Mouse (Mus musculus) right cerebral cortex, postnatal 10 days (tissue): ENCODE data around the gene Gm37240.

Source experiments
- DNase-seq, 2 experiments: peaks; one replicate each; pipeline ENCODE4 v3.0.0; 2021; ENCODE audit warnings: low spot score in 2 of 2

Gm37240 gene

GRCm38 (mm10) chr3:85043679-85044218 is 843.6 kb downstream of the Gm37240 start:
- DNase-seq: no peak

GRCm38 (mm10) chr3:85042126-85042525 is 845.2 kb downstream of the Gm37240 start:
- DNase-seq: no peak

DNA sequence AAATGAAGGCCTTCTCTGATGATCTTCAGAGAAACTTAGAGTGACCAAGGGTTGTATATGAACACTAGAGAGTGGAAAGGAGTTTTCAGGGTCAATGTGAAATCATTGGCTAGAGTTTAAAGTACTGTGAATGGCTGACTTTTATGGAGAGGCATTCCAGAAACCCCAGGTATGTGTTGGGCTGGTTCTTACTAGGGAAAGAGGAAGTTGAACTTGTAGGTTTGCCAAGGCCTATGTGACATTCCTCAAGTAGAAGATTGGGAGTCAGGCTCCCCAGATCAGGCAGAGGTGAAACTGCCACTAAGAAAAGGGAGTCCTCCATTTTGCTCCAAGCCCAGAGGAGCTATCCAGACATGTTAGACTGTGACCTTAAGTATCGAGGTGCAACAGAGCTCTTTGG is 858.2 kb downstream of the Gm37240 start:
- DNase-seq: no peak

GRCm38 (mm10) chr3:85024817-85025705 is 862.3 kb downstream of the Gm37240 start:
- DNase-seq: peak; percentile 68 to 77

DNA sequence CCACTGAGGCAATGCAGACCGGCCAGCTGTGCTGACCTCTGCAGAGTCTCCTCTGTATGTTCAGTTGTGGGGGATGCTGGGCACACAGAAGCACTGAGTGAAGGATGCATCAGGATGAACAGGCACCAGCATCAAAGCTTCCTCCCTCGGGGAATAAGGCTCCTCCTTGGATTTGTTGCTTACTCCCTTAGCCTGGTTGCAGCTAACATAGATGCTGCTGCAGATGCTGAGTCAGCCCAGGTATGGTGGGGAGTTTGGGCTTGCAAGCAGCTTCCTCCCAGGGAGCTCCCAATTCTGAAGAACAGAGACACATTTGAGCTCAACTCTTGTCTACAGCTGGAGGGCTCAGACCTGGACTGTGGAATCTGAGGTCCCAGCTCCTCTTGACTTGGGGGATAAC is 863.1 kb downstream of the Gm37240 start:
- DNase-seq: no peak

GRCm38 (mm10) chr3:85022800-85023199 is 864.5 kb downstream of the Gm37240 start:
- DNase-seq: no peak

DNA sequence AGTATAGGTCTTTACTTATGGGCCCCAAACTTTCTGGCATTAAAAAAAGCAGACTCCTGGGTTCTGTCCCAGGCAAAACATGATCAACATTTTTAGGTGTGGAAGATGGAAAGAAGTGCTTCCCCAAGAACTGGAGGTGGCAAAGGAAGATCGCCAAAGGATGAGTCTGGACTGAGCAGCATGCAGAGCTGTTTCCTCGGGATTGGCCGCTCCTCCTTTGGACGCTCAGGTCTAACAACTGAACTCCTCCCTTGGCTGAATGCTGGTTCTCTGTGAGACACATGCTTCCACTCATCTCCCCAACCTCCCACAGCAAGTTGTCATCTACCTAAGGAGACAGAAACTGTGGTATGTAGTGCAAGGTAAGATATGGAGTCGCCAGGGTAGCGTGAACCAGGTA is 865.5 kb downstream of the Gm37240 start:
- DNase-seq: no peak

GRCm38 (mm10) chr3:85020137-85020536 is 867.2 kb downstream of the Gm37240 start:
- peak; percentile 44 to 78 for DNase-seq

DNA sequence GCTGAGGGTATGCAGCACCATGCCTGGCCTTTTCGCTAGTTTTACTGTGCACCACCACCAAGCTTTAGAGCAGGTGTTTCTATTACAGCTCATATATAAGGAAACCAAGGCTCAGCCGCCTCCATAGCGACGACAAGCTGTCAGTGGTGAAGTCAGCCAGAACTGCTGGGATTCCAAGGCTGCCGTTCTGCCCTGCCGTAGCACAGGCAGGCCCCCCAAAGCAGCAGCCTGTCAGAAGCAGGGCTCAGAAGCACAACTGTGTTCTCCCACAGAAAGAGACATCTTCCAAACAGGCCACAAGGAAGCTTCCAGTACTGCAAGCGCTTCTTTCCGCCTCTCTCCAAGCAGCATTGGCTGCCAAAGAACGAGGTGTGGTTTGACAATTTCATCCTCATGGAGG is 871.7 kb downstream of the Gm37240 start:
- DNase-seq: peak; percentile 75 to 84

GRCm38 (mm10) chr3:85012889-85013288 is 874.4 kb downstream of the Gm37240 start:
- no peak for DNase-seq

DNA sequence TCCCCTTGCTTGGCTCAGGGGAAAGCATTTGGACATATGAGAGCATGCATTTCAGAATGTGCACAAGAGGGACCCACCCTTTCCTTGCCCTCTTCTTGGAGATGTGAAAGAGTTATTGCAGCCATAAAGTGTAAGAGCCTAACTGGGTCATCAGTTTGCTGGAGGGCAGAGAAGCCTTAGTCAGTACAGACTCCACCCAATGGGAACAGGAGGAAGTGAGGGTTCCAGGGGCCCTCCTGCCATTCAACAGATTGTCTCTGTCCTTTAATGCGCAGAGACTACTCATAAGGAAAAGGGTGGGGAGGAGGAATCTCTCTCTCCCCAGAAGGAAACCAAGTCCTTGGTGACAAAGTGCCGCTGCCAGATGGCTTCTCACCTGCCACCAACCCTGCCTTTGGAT is 882.1 kb downstream of the Gm37240 start:
- DNase-seq: no peak

- DNase-seq: peak in 1 of 2 experiments; percentile 13
Observed at GRCm38 (mm10) chr3:84988880-84989279, 898.4 kb downstream of the Gm37240 start.

- peak; percentile 47 to 69 for DNase-seq
Observed at GRCm38 (mm10) chr3:84985121-84985625, 902.1 kb downstream of the Gm37240 start.

- DNase-seq: no peak
Observed at GRCm38 (mm10) chr3:84982688-84983087, 904.6 kb downstream of the Gm37240 start.

GRCm38 (mm10) chr3:84980158-84980557 is 907.2 kb downstream of the Gm37240 start:
- DNase-seq: peak in 1 of 2 experiments; percentile 27

DNA sequence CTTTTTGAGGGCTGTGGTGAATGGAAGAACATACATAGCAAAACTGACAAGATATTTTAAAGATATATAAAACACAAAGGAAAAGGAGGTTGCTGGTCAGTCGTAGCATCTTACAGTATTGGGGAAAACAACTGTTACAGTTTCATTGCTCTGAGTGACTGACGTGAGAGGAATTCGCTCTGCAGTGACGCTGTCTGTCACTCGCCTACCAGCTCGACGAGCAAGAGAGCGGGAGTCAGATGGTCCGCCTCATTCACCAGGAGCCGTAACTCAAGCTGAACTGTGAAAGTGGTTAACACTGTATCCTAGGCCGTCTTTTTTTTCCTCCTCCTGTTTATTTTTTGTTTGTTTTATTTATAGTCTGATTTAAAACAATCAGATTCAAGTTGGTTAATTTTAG is 908.6 kb downstream of the Gm37240 start:
- DNase-seq: peak in 1 of 2 experiments; percentile 32

GRCm38 (mm10) chr3:84974193-84974592 is 913.1 kb downstream of the Gm37240 start:
- peak in 1 of 2 experiments; percentile 24 for DNase-seq

DNA sequence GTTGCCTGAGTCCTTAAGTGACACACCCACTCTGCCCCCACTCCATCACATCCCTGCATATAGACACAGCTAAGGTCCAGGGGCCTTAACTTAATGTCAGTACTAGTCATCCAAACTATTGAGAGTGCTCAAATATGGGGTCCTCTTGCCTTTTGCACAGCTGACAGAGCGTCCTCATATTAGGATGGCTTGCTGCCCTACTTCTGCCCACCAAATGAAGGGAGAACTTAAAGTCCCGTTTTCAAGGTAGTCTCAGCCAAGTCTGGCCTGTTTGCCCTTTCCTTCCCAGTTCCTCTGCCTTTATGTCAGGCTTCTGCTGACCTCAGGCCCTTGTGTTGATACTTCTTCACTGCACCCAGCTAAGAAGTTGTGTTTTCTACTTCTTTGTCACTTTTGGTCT is 914.4 kb downstream of the Gm37240 start:
- DNase-seq: peak in 1 of 2 experiments; percentile 21

GRCm38 (mm10) chr3:84971561-84971960 is 915.8 kb downstream of the Gm37240 start:
- DNase-seq: peak in 1 of 2 experiments; percentile 21

DNA sequence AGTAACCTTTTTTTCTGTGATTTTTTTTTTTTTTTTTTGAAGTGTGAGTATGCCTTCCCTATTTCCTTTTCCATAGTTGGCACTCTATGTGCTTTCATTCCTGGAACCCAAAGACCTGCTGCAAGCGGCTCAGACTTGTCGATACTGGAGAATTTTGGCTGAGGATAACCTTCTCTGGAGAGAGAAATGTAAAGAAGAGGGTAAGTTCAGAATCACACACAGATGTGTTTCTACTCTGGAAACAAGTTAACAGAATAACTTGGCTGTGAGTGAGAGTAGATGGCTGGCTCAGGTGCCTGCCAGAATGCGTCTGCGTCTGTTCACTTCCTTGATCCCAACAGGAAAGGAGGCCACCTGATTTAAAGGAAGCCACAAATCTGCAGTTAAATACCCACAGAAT is 920.0 kb downstream of the Gm37240 start:
- peak in 1 of 2 experiments; percentile 21 for DNase-seq

- DNase-seq: no peak
Observed at GRCm38 (mm10) chr3:84965156-84965555, 922.2 kb downstream of the Gm37240 start.

DNA sequence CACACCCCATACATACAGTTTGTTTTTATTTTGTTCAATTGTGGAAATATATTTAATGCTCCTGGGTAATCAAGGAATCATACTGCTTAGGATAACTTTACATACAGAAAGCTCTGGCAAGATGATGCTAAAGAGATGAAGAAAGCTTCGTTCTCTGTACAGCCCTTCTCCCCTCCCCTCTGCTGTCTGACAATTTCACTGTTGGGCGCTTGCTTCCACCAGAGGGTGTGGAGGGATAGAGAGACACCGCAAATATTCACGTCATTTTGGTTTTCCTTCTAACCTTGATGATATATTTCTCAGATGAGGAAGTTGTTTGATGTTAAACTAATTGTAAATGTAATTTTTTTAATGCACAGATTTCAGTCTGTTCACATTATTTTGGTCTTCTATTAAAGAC is 931.5 kb downstream of the Gm37240 start:
- DNase-seq: no peak
